8 mouse cellular contexts compared by ENCODE assay signal in genomic region chr9:63745821-63746632, GRCm38 (mm10). TPM values are rescaled to one million over a fixed set of nuclear protein-coding genes. Genes with fewer than 3 reads are reported as not detected.
DNase-seq lines count a peak whose midpoint lies in the region; ATAC-seq and TF ChIP-seq lines count a peak whose summit lies in the region.

No protein-coding gene starts in this region.

- no peak overlapping the region for H3K9ac ChIP-seq in forebrain, embryonic 16.5 days (replicated peaks; ENCODE audit: low read depth, low read length)
- peak overlapping the region; percentile 65 for H3K9ac ChIP-seq in heart, embryonic 13.5 days
- no peak overlapping the region for H3K9ac ChIP-seq in limb, embryonic 11.5 days (ENCODE audit: low read length)

- no peak overlapping the region for H3K4me3 ChIP-seq in forebrain, embryonic 10.5 days
- H3K4me3 ChIP-seq in forebrain, embryonic 16.5 days (replicated peaks; ENCODE audit: low read length): no peak overlapping the region
- H3K4me3 ChIP-seq in G1E (ENCODE audit: low read depth, low read length): no peak overlapping the region
- H3K4me3 ChIP-seq in heart, embryonic 13.5 days: no peak overlapping the region
- H3K4me3 ChIP-seq in limb, embryonic 11.5 days (ENCODE audit: low read depth, low read length): no peak overlapping the region

- ATAC-seq in forebrain, embryonic 16.5 days: no peak
- peak; percentile 45 for ATAC-seq in G1E (ENCODE audit: extremely low read depth, insufficient number of reproducible peaks, low FRiP score, poor library complexity, severe bottlenecking)
- no peak for ATAC-seq in heart, embryonic 13.5 days (ENCODE audit: extremely low read depth, insufficient number of reproducible peaks, low FRiP score, low TSS enrichment)
- no peak for ATAC-seq in limb, embryonic 11.5 days (ENCODE audit: insufficient number of reproducible peaks, low FRiP score, low TSS enrichment, low read depth)
- ATAC-seq in inflammation-experienced regulatory T-cells, adult 6 months: no peak

- H3K27me3 ChIP-seq in forebrain, embryonic 10.5 days (ENCODE audit: poor library complexity, severe bottlenecking): no peaks in the 10 kb centered on the region
- 0 out of 2 replicates have a peak, but pooled peaks cover 2% of the 10 kb centered on the region for H3K27me3 ChIP-seq in forebrain, embryonic 16.5 days (replicated peaks; ENCODE audit: control insufficient read depth, insufficient read depth, low read length)
- H3K27me3 ChIP-seq in G1E (ENCODE audit: insufficient read depth, low read length): peaks cover 9% of the 10 kb centered on the region; the same call in 1 of the 2 replicates
- H3K27me3 ChIP-seq in heart, embryonic 13.5 days (replicated peaks): no peaks in the 10 kb centered on the region
- H3K27me3 ChIP-seq in limb, embryonic 11.5 days (ENCODE audit: control insufficient read depth, insufficient read depth, low read length): no peaks in the 10 kb centered on the region

- peaks cover 13% of the 10 kb centered on the region for H3K36me3 ChIP-seq in forebrain, embryonic 10.5 days (replicated peaks)
- H3K36me3 ChIP-seq in forebrain, embryonic 16.5 days (ENCODE audit: control insufficient read depth, insufficient read depth): no peaks in the 10 kb centered on the region
- H3K36me3 ChIP-seq in G1E (replicated peaks): no peaks in the 10 kb centered on the region
- no peaks in the 10 kb centered on the region for H3K36me3 ChIP-seq in heart, embryonic 13.5 days
- H3K36me3 ChIP-seq in limb, embryonic 11.5 days (ENCODE audit: control insufficient read depth, insufficient read depth, low read length): no peaks in the 10 kb centered on the region

- peak overlapping the region; percentile 51; the same call in 1 of the 2 replicates for H3K27ac ChIP-seq in forebrain, embryonic 10.5 days
- no peak overlapping the region for H3K27ac ChIP-seq in forebrain, embryonic 16.5 days (ENCODE audit: low read length)
- peak overlapping the region; percentile 77 for H3K27ac ChIP-seq in heart, embryonic 13.5 days (replicated peaks)
- H3K27ac ChIP-seq in limb, embryonic 11.5 days (replicated peaks; ENCODE audit: low read depth, low read length): 0 out of 2 replicates have a peak overlapping the region, but pooled peaks have one; percentile 8

- no peak overlapping the region for H3K4me2 ChIP-seq in forebrain, embryonic 16.5 days (ENCODE audit: low read length)
- peak overlapping the region; percentile 50 for H3K4me2 ChIP-seq in heart, embryonic 13.5 days
- H3K4me2 ChIP-seq in limb, embryonic 11.5 days (ENCODE audit: low read depth, severe bottlenecking): no peak overlapping the region

- no peaks in the 10 kb centered on the region for H3K9me3 ChIP-seq in forebrain, embryonic 10.5 days
- H3K9me3 ChIP-seq in forebrain, embryonic 16.5 days (ENCODE audit: control insufficient read depth, low read length): no peaks in the 10 kb centered on the region
- H3K9me3 ChIP-seq in G1E (replicated peaks): no peaks in the 10 kb centered on the region
- no peaks in the 10 kb centered on the region for H3K9me3 ChIP-seq in heart, embryonic 13.5 days
- no peaks in the 10 kb centered on the region for H3K9me3 ChIP-seq in limb, embryonic 11.5 days (ENCODE audit: control insufficient read depth, low read length)

- DNase-seq in forebrain, embryonic 10.5 days (ENCODE audit: extremely low spot score, low spot score): no peak
- no peak for DNase-seq in G1E (ENCODE audit: low spot score)
- no peak for DNase-seq in limb, embryonic 11.5 days (ENCODE audit: low spot score)
- no peak for DNase-seq in cerebellum, adult 9-10 months
- DNase-seq in right cerebral cortex, postnatal 10 days (ENCODE audit: low spot score in 2 of 2): no peak

- 70% methylated on average over 19 of the region's 19 CpGs for WGBS in forebrain, embryonic 10.5 days
- WGBS in forebrain, embryonic 16.5 days: 77% methylated on average over 19 of the region's 19 CpGs
- WGBS in heart, embryonic 13.5 days: 30% methylated on average over 19 of the region's 19 CpGs
- 57% methylated on average over 19 of the region's 19 CpGs for WGBS in limb, embryonic 11.5 days

- H3K4me1 ChIP-seq in forebrain, embryonic 10.5 days: peaks cover 93% of the 10 kb centered on the region
- peaks cover 13% of the 10 kb centered on the region for H3K4me1 ChIP-seq in forebrain, embryonic 16.5 days (replicated peaks; ENCODE audit: control insufficient read depth, insufficient read depth, low read length)
- H3K4me1 ChIP-seq in G1E (ENCODE audit: insufficient read depth, low read depth, low read length): no peaks in the 10 kb centered on the region
- H3K4me1 ChIP-seq in heart, embryonic 13.5 days: peaks cover 98% of the 10 kb centered on the region
- peaks cover 46% of the 10 kb centered on the region for H3K4me1 ChIP-seq in limb, embryonic 11.5 days (ENCODE audit: control insufficient read depth, insufficient read depth, low read length)

- no peak for TF ChIP-seq CTCF in G1E (IDR thresholded peaks at IDR 0.05; ENCODE audit: low read depth, low read length)

RNA-seq across cellular contexts. Expression of gene Smad3, which starts 11.8 kb away (rescaled TPM):
- 22.1 and 25.5 TPM in 2 replicates for polyA plus RNA-seq in forebrain, embryonic 10.5 days (2016; fragmentation: Nextera tagmentation; extraction: Ambion mirVana)
- 7.4 and 7.8 TPM in 2 replicates for polyA plus RNA-seq in forebrain, embryonic 16.5 days (2015; fragmentation: Nextera tagmentation; extraction: Ambion mirVana)
- total RNA-seq in G1E (2014; fragmentation: Nextera tagmentation) (1.2 and 2.2 TPM in 2 replicates), G1E (2017) (3.2 and 4.8 TPM in 2 replicates)
- 0.69 and 0.87 TPM in 2 replicates for polyA plus RNA-seq in G1E (2012)
- polyA plus RNA-seq in heart, embryonic 13.5 days (2015; fragmentation: Nextera tagmentation; extraction: Ambion mirVana): 11.3 and 11.9 TPM in 2 replicates
- 21.0 and 24.0 TPM in 2 replicates for polyA plus RNA-seq in limb, embryonic 11.5 days (2014; fragmentation: Nextera tagmentation; extraction: Ambion mirVana)
- 10 to 100 TPM; 16.5 to 24.6 (median 16.8) TPM for polyA plus RNA-seq in inflammation-experienced regulatory T-cells, adult 6 months (2017; shearing (Covaris generic))
